Mouse (Mus musculus) small intestine, adult 2 months (tissue): ENCODE results near the gene Gfer.
"Not testable (repeated sequence)": the region's sequence is repeated elsewhere in the genome, so short reads cannot be mapped to it uniquely, and the experiment has no call there.

Experiments
- CTCF ChIP-seq: fragments of 200-500 bp; IDR thresholded peaks from 2 replicates; pipeline ENCODE4 v1.5.1; 2012; ENCODE audit warnings: low read depth, mild to moderate bottlenecking, control low read depth, inconsistent platforms, low read length, moderate library complexity, mixed read lengths; ENCODE audit not compliant: insufficient replicate concordance, insufficient read length; ENCODE audit errors: extremely low read depth
- POLR2A ChIP-seq: fragments of 200-500 bp; IDR thresholded peaks from 2 replicates; pipeline ENCODE4 v1.6.1; 2012; ENCODE audit warnings: low read depth, mild to moderate bottlenecking, control low read depth, inconsistent platforms, low read length, moderate library complexity

GRCm38 (mm10) chr17:24718938-24719337 is 23.0 kb upstream of the Gfer start:
- TF ChIP-seq CTCF, POLR2A: not testable (repeated sequence)
